Mouse (Mus musculus) CH12.LX (cell line): ENCODE measurements around the gene Zfp46. TPM values are rescaled to one million over a fixed set of nuclear protein-coding genes. Genes with fewer than 3 reads are reported as not detected.

Experiments
- DNase-seq: peaks from one replicate; pipeline ENCODE4 v3.0.0-alpha.2; 2013; ENCODE audit errors: extremely low read depth
- H3K27ac ChIP-seq: 2 replicates; pipeline ENCODE4 v1.5.1; 2012; ENCODE audit warnings: low read depth, mild to moderate bottlenecking, control low read depth, moderate library complexity; ENCODE audit not compliant: insufficient read depth
- H3K27me3 ChIP-seq: replicated peaks from 2 replicates; pipeline ENCODE3; 2012; ENCODE audit warnings: inconsistent platforms
- H3K36me3 ChIP-seq, 2 experiments: replicated peaks in 1 of 2; 2 replicates each; pipeline versions ENCODE3 to v1.6.1; 2012; ENCODE audit warnings: inconsistent platforms in 1 of 2, low read length in 1 of 2, mild to moderate bottlenecking in 1 of 2, mixed read lengths in 1 of 2, moderate library complexity in 1 of 2; ENCODE audit not compliant: control insufficient read depth in 1 of 2, insufficient read depth in 1 of 2
- H3K4me1 ChIP-seq, 2 experiments: 2 replicates each; pipeline ENCODE4 v1.6.1; 2012; ENCODE audit warnings: inconsistent platforms in 1 of 2, moderate library complexity in 1 of 2; ENCODE audit not compliant: insufficient read depth in 2 of 2, control insufficient read depth in 1 of 2
- H3K4me2 ChIP-seq: 2 replicates; pipeline ENCODE4 v1.6.1; 2012; ENCODE audit warnings: low read depth, mild to moderate bottlenecking, control low read depth; ENCODE audit not compliant: poor library complexity, insufficient read depth, severe bottlenecking
- H3K4me3 ChIP-seq, 3 experiments: fragments of 150-350 bp in 1 of 3; sonication (generic) in 1 of 3; replicated peaks in 1 of 3; 2 replicates each; pipeline versions ENCODE3 to v1.5.1; 2011 to 2012; ENCODE audit warnings: low read depth in 2 of 3, low read length in 2 of 3, mild to moderate bottlenecking in 2 of 3, moderate library complexity in 2 of 3, control low read depth in 1 of 3, improper control_type of control experiment in 1 of 3, inconsistent platforms in 1 of 3, mixed read lengths in 1 of 3; ENCODE audit not compliant: poor library complexity in 1 of 3
- H3K79me2 ChIP-seq: replicated peaks from 2 replicates; pipeline ENCODE4 v1.6.1; 2012; ENCODE audit warnings: mild to moderate bottlenecking, moderate library complexity; ENCODE audit not compliant: control insufficient read depth, poor library complexity, insufficient read depth, severe bottlenecking; ENCODE audit errors: extremely low read depth
- H3K9ac ChIP-seq: 2 replicates; pipeline ENCODE4 v1.6.1; 2012; ENCODE audit warnings: low read depth, mild to moderate bottlenecking, control low read depth, moderate library complexity; ENCODE audit not compliant: insufficient read depth
- H3K9me3 ChIP-seq: replicated peaks from 2 replicates; pipeline ENCODE3; 2012; ENCODE audit warnings: low read length, inconsistent platforms, mixed read lengths
- BHLHE40 ChIP-seq: IDR thresholded peaks from 2 replicates; pipeline ENCODE4 v1.6.1; 2011; ENCODE audit warnings: mild to moderate bottlenecking, low read depth, low read length, improper control_type of control experiment
- CHD1 ChIP-seq: IDR thresholded peaks from 2 replicates; pipeline ENCODE4 v1.6.1; 2012; ENCODE audit warnings: low read depth, low read length, improper control_type of control experiment, inconsistent platforms
- CHD2 ChIP-seq: IDR thresholded peaks from 2 replicates; pipeline ENCODE4 v1.6.1; 2011; ENCODE audit warnings: low read length, improper control_type of control experiment
- CTCF ChIP-seq, 2 experiments: IDR thresholded peaks in 1 of 2; conservative IDR thresholded peaks in 1 of 2; 2 replicates each; pipeline ENCODE4 v1.5.1; 2011 to 2012; ENCODE audit warnings: low read depth in 2 of 2, low read length in 2 of 2, improper control_type of control experiment in 1 of 2, inconsistent platforms in 1 of 2, mild to moderate bottlenecking in 1 of 2, moderate library complexity in 1 of 2
- ELF1 ChIP-seq: IDR thresholded peaks from 2 replicates; pipeline ENCODE4 v1.6.1; 2014; ENCODE audit warnings: low read depth, mild to moderate bottlenecking, inconsistent platforms, low read length, improper control_type of control experiment
- HCFC1 ChIP-seq: IDR thresholded peaks from 2 replicates; pipeline ENCODE4 v1.6.1; 2012; ENCODE audit warnings: low read depth, mild to moderate bottlenecking, inconsistent platforms, low read length, improper control_type of control experiment
- IRF4 ChIP-seq: IDR thresholded peaks from 2 replicates; pipeline ENCODE4 v1.6.1; 2014; ENCODE audit warnings: low read depth, mild to moderate bottlenecking, inconsistent platforms, low read length, improper control_type of control experiment
- JUN ChIP-seq: IDR thresholded peaks from 2 replicates; pipeline ENCODE4 v1.6.1; 2011; ENCODE audit warnings: low read depth, mild to moderate bottlenecking, low read length, improper control_type of control experiment, moderate library complexity; ENCODE audit not compliant: insufficient read depth
- KAT2A ChIP-seq: IDR thresholded peaks from 2 replicates; pipeline ENCODE4 v1.6.1; 2012; ENCODE audit warnings: low read length, improper control_type of control experiment, inconsistent platforms; ENCODE audit not compliant: insufficient replicate concordance
- MAX ChIP-seq: IDR thresholded peaks from 2 replicates; pipeline ENCODE4 v1.6.1; 2011; ENCODE audit warnings: low read length, improper control_type of control experiment
- MAZ ChIP-seq: IDR thresholded peaks from 2 replicates; pipeline ENCODE4 v1.6.1; 2012; ENCODE audit warnings: low read depth, mild to moderate bottlenecking, inconsistent platforms, low read length, improper control_type of control experiment, moderate library complexity
- MEF2A ChIP-seq: IDR thresholded peaks from 2 replicates; pipeline ENCODE4 v1.6.1; 2014; ENCODE audit warnings: low read depth, mild to moderate bottlenecking, inconsistent platforms, low read length, improper control_type of control experiment, borderline replicate concordance
- MYC ChIP-seq: IDR thresholded peaks from 2 replicates; pipeline ENCODE4 v1.6.1; 2011; ENCODE audit warnings: low read depth, mild to moderate bottlenecking, improper control_type of control experiment, low read length
- NELFE ChIP-seq: IDR thresholded peaks from 2 replicates; pipeline ENCODE4 v1.6.1; 2011; ENCODE audit warnings: low read depth, low read length, improper control_type of control experiment
- NRF1 ChIP-seq: IDR thresholded peaks from 2 replicates; pipeline ENCODE4 v1.6.1; 2014; ENCODE audit warnings: low read depth, mild to moderate bottlenecking, inconsistent platforms, low read length, improper control_type of control experiment, moderate library complexity
- PAX5 ChIP-seq: IDR thresholded peaks from 2 replicates; pipeline ENCODE4 v1.6.1; 2012; ENCODE audit warnings: low read length, inconsistent platforms, mixed read lengths
- POLR2A ChIP-seq: IDR thresholded peaks from 2 replicates; pipeline ENCODE4 v1.6.1; 2011; ENCODE audit warnings: low read depth, mild to moderate bottlenecking, improper control_type of control experiment, low read length
- POLR2AphosphoS2 ChIP-seq: IDR thresholded peaks from 2 replicates; pipeline ENCODE4 v1.6.1; 2011; ENCODE audit warnings: low read depth, low read length, improper control_type of control experiment
- RCOR1 ChIP-seq: conservative IDR thresholded peaks from 2 replicates; pipeline ENCODE4 v1.6.1; 2012; ENCODE audit warnings: low read depth, mild to moderate bottlenecking, inconsistent platforms, low read length, improper control_type of control experiment
- SIN3A ChIP-seq: IDR thresholded peaks from 2 replicates; pipeline ENCODE4 v1.6.1; 2012; ENCODE audit warnings: low read length, improper control_type of control experiment, inconsistent platforms
- TBP ChIP-seq: conservative IDR thresholded peaks from 2 replicates; pipeline ENCODE4 v1.6.1; 2011; ENCODE audit warnings: low read depth, low read length, improper control_type of control experiment
- USF1 ChIP-seq: IDR thresholded peaks from 2 replicates; pipeline ENCODE4 v1.6.1; 2014; ENCODE audit warnings: low read depth, mild to moderate bottlenecking, inconsistent platforms, low read length, improper control_type of control experiment
- ZKSCAN1 ChIP-seq: IDR thresholded peaks from 2 replicates; pipeline ENCODE4 v1.6.1; 2012; ENCODE audit warnings: low read depth, inconsistent platforms, low read length, improper control_type of control experiment, borderline replicate concordance
- ZMIZ1 ChIP-seq: IDR thresholded peaks from 2 replicates; pipeline ENCODE4 v1.6.1; 2012; ENCODE audit warnings: low read depth, mild to moderate bottlenecking, inconsistent platforms, low read length, improper control_type of control experiment
- ZNF384 ChIP-seq: IDR thresholded peaks from 2 replicates; pipeline ENCODE4 v1.6.1; 2012; ENCODE audit warnings: low read depth, low read length, improper control_type of control experiment, inconsistent platforms
- dilution Hi-C: fragments of 300-500 bp; cut with MboI; formaldehyde crosslinking; loops from 2 replicates; pipeline ENCODE4 v1.14.3; 2020; ENCODE audit warnings: low sequenced_read_pairs; ENCODE audit not compliant: extremely low pct_unique_long_range_greater_than_20kb, extremely low pct_ligation_motif_present
- in situ Hi-C: fragments of 300-500 bp; cut with MboI; formaldehyde crosslinking; loops from 3 replicates; pipeline ENCODE4 v1.14.3; 2019; ENCODE audit warnings: low sequenced_read_pairs, low pct_ligation_motif_present, low pct_unique_long_range_greater_than_20kb, mixed read lengths
- polyA plus RNA-seq: library from polyadenylated mRNA; unstranded; fragments of >175 nt; gene quantifications from 2 replicates; pipeline ENCODE4 v1.2.1, GENCODE M21; 2012; ENCODE audit warnings: low read depth; ENCODE audit not compliant: insufficient read length
- total RNA-seq, 2 experiments: library from RNA; depleted of rRNA; stranded (reverse); fragments of 300-350 nt in 1 of 2; fragments of >200 nt in 1 of 2; gene quantifications; 2 replicates each; pipeline ENCODE4 v1.2.3; 2012 to 2014

Gene Zfp46
- total and polyA plus RNA-seq, 3 experiments = 2.8 to 7.2 (median 4.1) TPM

- no peak for TF ChIP-seq RCOR1
- TF ChIP-seq IRF4 = peak; percentile 61; the same call in 1 of the 2 replicates
- TF ChIP-seq NELFE = peak; percentile 22; the same call in 1 of the 2 replicates
- peak; percentile 83 for TF ChIP-seq ELF1
- no peak for TF ChIP-seq CHD1
- TF ChIP-seq CTCF (conservative IDR thresholded peaks at IDR 0.05 in 1 of 2, IDR thresholded peaks at IDR 0.05 in 1 of 2; ENCODE audit: low read depth in 2 of 2, low read length in 2 of 2) = 0 out of 4 replicates have a peak, but pooled peaks of 1 of the 2 experiments have one; percentile 8
Measured at GRCm38 (mm10) chr4:136285348-136285810, 896 bp downstream of the Zfp46 start (continued).

GRCm38 (mm10) chr4:136285811-136286371, 1.4 kb downstream of the Zfp46 start:
- H3K27me3 ChIP-seq = peaks cover 9% of the 10 kb centered on the region
- H3K9me3 ChIP-seq = peaks cover 12% of the 10 kb centered on the region
- TF ChIP-seq POLR2AphosphoS2 = no peak
- TF ChIP-seq BHLHE40 = 0 out of 2 replicates have a peak, but pooled peaks have one; percentile 3
- TF ChIP-seq PAX5 = no peak
- TF ChIP-seq USF1 = no peak
- peak; percentile 78; the same call in 1 of the 2 replicates for TF ChIP-seq KAT2A
- no peak for TF ChIP-seq JUN
- TF ChIP-seq POLR2A = peak; percentile 77
- no peak for TF ChIP-seq ZNF384
- TF ChIP-seq HCFC1 = peak; percentile 74
- peak; percentile 59; the same call in 1 of the 2 replicates for TF ChIP-seq MYC
- TF ChIP-seq CHD2 = peak; percentile 62
- TF ChIP-seq NRF1 = peak; percentile 88
- TF ChIP-seq MEF2A = no peak
- no peak for TF ChIP-seq IRF4
- peak; percentile 65 for TF ChIP-seq MAX
- peak; percentile 44; the same call in 1 of the 2 replicates for TF ChIP-seq ZMIZ1
- TF ChIP-seq MAZ = no peak
- peak; percentile 49 for TF ChIP-seq SIN3A
- TF ChIP-seq TBP = peak; percentile 69; the same call in 1 of the 2 replicates
- peak; percentile 42 for TF ChIP-seq NELFE
- TF ChIP-seq ZKSCAN1 = no peak
- TF ChIP-seq RCOR1 = no peak
- peak; percentile 86 for TF ChIP-seq ELF1
- no peaks in the 10 kb centered on the region for H3K79me2 ChIP-seq
- H3K4me3 ChIP-seq = peak overlapping the region; percentile 77 to 88 (median 85)
- H3K27ac ChIP-seq = peak overlapping the region; percentile 42; the same call in 1 of the 2 replicates
- peaks cover 0 to 18% of the 10 kb centered on the region in 2 experiments; a peak in 2 of 4 replicates for H3K4me1 ChIP-seq
- peak; percentile 96 for DNase-seq
- H3K9ac ChIP-seq = peak overlapping the region; percentile 70
- peak overlapping the region; percentile 68; the same call in 1 of the 2 replicates for H3K4me2 ChIP-seq
- in situ Hi-C loops = no loop called here
- dilution Hi-C loops = no loop called here
- peaks cover 22 to 34% of the 10 kb centered on the region in 2 experiments for H3K36me3 ChIP-seq
